Mouse (Mus musculus) cerebellum, adult 2 months (tissue): ENCODE results near the gene Tox4. TPM values are rescaled to one million over a fixed set of nuclear protein-coding genes. Genes with fewer than 3 reads are reported as not detected.

Source experiments
- DNase-seq, 2 experiments: peaks; one replicate each; pipeline ENCODE4 v3.0.0; 2021
- H3K27ac ChIP-seq: fragments of 200-500 bp; 2 replicates; pipeline ENCODE4 v1.5.1; 2012; ENCODE audit warnings: low read length, control low read depth, inconsistent platforms; ENCODE audit not compliant: insufficient read depth
- H3K27me3 ChIP-seq: fragments of 200-500 bp; 2 replicates; pipeline ENCODE4 v1.6.1; 2012; ENCODE audit warnings: inconsistent platforms, mild to moderate bottlenecking, low read length, moderate library complexity; ENCODE audit not compliant: control insufficient read depth, insufficient read depth
- H3K4me1 ChIP-seq: fragments of 200-500 bp; 2 replicates; pipeline ENCODE4 v1.6.1; 2011; ENCODE audit warnings: low read length; ENCODE audit not compliant: control insufficient read depth, insufficient read depth
- H3K4me3 ChIP-seq: fragments of 200-500 bp; replicated peaks from 2 replicates; pipeline ENCODE3; 2011; ENCODE audit warnings: mild to moderate bottlenecking, low read depth, low read length, control low read depth; ENCODE audit not compliant: insufficient read depth
- CTCF ChIP-seq: fragments of 200-500 bp; IDR thresholded peaks from 2 replicates; pipeline ENCODE4 v1.5.1; 2011; ENCODE audit warnings: low read depth, mild to moderate bottlenecking, control low read depth, low read length, moderate library complexity, borderline replicate concordance; ENCODE audit not compliant: insufficient read depth
- POLR2A ChIP-seq: fragments of 200-500 bp; IDR thresholded peaks from 2 replicates; pipeline ENCODE4 v1.6.1; 2011; ENCODE audit warnings: low read length, control low read depth, borderline replicate concordance; ENCODE audit not compliant: insufficient read depth
- WGBS: fragments of 180-500 bp; shearing (Covaris S2); methylation state at CpG from one replicate; pipeline ENCODE4 v1.1.7; 2018; 5-methylcytosine and 5-hydroxymethylcytosine counted together
- polyA plus RNA-seq: library from polyadenylated mRNA; depleted of rRNA; stranded (reverse); fragments of >200 nt; gene quantifications from 2 replicates; pipeline ENCODE4 v1.2.3, GENCODE M21; 2012

Tox4 gene
- polyA plus RNA-seq, 1 experiment: 40.2 TPM

DNA sequence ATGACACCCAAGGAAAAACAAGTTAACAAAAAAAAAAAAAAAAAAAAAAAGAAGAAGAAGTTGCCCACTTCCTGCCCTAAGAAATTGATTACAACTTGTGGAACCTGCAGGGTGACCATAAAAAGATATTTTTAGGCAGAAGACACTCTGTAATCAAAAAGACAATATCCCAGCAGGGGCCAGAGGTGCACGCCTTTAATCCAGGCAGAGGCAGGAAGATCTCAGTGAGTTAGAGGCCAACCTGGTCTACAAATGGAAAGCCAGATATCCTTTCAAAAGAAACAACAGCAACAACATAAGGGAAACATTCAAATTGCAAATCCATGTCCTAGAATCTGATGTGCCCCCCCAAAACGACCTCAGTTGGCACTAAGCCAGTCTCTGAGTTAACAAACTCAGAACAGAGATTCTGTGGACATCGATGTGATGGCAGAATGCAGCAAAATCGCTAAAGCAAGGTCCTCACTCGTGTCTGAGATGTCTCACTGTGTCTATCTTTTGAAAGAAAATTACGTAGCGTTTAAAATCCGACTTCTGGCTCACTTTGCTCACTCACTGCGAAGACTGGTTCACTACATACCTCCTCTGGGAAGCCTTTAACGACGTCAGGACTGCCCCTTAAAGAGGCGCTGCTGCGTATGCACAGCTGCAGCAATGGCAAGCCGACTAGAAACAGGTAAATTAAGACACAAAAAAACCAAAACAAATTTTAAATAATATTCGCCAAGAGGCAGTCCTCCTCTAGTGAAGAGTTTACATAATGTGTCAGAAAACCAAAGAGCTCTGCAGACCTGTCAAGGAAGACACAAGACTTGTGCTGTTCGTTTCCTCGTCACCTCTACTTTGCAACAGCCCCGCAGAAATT, 22.4 kb upstream of the Tox4 start:
- WGBS: 2% methylated on average over 18 of the region's 18 CpGs

DNA sequence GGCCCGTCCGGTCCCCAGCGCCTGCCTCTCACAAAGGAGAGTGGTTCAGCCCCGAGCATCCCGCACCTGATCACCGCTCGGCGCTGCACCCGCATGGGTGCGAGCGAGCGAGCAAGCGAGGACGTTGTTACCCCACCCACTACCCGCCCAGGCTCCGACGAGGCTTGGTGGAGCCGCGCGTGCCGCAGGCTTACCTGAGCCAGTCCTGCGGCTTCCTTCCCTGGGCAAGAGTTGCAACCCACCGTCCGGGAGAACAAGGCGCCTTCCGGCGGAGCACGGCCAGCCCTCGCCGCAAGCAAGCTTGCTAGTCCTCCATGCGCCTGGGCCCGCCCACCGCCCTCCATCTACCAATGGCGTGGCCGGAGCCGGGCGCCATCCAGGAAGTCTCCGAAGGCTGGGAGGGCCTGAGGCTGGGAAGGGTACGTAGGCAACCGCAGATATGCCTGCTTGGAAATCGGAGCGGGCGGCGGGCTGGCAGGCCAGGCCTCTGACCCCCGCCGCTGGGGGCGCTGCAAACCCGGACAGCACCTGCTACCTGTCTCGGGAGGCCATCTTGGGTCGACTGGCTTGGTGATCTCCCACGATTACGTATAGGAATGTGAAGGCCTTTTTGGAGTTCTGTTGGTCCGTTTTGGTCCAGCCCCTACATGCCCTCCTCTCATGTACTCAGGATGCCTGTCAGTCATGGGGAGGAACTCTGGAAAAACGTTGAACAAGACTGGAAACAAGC, 21.3 kb upstream of the Tox4 start, which contains the start of gene Chd8:
Gene Chd8, minus strand, starts transcription at position 297 of the 730 bp plus-strand sequence.
- Histone ChIP-seq H3K27ac (peak within 1 kb of the TSS; percentile 58; the same call in 1 of the 2 replicates), H3K4me3 (peak within 1 kb of the TSS; percentile 83), H3K4me1 (no peaks in the 10 kb centered on the region; the same call in 1 of the 2 replicates), H3K27me3 (no peaks in the 10 kb centered on the region)
- DNase-seq: peak; percentile 98 to 99
- WGBS: under 1% methylated on average over 54 of the region's 54 CpGs
- TF ChIP-seq POLR2A (peak; percentile 61; the same call in 1 of the 2 replicates), CTCF (peak; percentile 73)

More for the DNA sequence above, 22.4 kb upstream of the Tox4 start:
- H3K4me1 ChIP-seq: no peaks in the 10 kb centered on the region; the same call in 1 of the 2 replicates
- H3K27me3 ChIP-seq: no peaks in the 10 kb centered on the region
- H3K4me3 ChIP-seq: peak overlapping the region; percentile 83
- TF ChIP-seq CTCF (no peak), POLR2A (no peak)
- peak; percentile 18 to 22 for DNase-seq
- peak overlapping the region; percentile 58; the same call in 1 of the 2 replicates for H3K27ac ChIP-seq

DNA sequence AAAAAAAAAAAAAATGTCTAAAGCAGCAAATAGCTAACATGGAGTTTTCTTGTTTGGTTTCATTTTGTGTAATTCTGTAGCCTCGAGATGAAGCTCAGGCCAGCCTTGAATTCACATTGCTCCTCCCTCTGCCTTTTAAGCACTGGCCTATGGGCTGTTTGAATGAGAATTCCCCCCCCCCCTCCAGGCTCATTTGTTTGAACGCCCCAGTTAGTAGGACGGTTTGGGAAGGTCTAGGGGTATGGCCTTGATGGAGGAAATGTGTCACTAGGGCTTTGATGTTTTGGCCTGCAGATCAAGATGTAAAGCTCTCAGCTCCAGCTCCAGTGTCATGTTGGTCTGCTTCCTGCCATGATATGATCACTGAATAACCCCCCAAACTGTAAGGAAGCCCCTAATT, 6.2 kb upstream of the Tox4 start:
- H3K4me3 ChIP-seq: no peak overlapping the region
- TF ChIP-seq POLR2A (no peak), CTCF (no peak)
- no peaks in the 10 kb centered on the region for H3K27me3 ChIP-seq
- no peak for DNase-seq
- H3K4me1 ChIP-seq: no peaks in the 10 kb centered on the region
- 70% methylated on average over 3 of the region's 3 CpGs for WGBS
- no peak overlapping the region for H3K27ac ChIP-seq

DNA sequence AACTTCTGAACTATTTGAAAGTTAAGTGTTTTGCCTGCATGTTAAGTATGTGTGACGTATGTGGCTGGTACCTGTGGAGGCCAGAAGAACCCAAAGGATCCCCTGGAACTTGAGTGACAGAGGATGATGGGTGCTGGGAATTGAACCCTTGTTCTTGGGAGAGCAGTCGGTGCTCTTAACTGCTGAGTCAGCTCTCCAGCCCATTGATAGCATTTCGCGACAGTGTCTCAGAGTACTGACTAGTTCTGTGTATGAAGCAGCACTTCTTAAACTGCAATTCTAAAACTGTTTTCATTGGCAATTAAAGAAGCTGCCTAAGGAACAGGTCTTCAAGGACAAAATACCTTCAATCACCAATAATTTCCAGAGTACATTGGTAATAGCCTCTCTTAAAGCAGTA, 1.7 kb upstream of the Tox4 start:
- DNase-seq: no peak
- TF ChIP-seq CTCF (no peak), POLR2A (no peak)
- Histone ChIP-seq H3K4me3 (no peak overlapping the region), H3K4me1 (no peaks in the 10 kb centered on the region), H3K27me3 (no peaks in the 10 kb centered on the region), H3K27ac (no peak overlapping the region)
- WGBS: 92% methylated on average over 4 of the region's 4 CpGs

DNA sequence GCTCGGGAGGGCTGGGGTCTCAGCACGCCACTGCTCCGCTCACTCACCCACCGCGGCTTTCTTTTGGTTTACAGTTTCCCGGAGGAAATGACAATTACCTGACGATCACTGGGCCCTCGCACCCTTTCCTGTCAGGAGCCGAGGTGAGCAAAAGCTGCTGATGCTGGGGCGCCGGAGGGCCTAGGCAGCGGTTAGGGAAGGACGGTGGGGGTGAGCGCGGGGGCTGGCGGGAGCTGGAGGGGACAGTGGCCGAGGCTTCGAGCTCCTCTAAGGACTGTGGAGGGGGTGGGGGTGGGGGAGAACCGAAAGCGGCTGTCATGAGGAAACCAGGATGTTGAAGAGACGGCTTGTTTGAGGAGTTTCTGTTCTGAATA, 788 bp downstream of the Tox4 start:
- TF ChIP-seq CTCF (no peak), POLR2A (no peak)
- WGBS: under 1% methylated on average over 18 of the region's 21 CpGs

DNA sequence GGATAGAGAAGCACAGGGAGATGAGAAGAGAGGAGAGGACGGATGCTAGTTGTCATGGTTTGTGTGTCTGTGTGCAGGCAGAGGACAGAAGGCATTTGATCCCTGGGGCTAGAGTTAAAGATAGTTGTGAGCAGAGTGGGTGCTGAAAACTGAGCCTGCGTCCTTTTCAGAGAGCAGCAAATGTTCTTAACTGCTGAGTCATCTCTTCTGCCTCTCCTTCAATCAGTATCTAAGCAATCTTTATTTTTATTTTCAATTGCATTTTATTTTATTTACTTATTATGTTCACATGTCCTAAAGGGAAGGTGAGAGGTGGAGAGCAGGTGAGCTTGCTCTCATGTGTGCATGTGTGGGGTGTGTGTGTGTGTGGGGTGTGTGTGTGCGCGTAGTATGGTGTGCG, 4.7 kb downstream of the Tox4 start:
- H3K4me1 ChIP-seq: 0 out of 2 replicates have a peak, but pooled peaks cover 3% of the 10 kb centered on the region
- H3K27me3 ChIP-seq: no peaks in the 10 kb centered on the region
- WGBS: 90% methylated on average over 5 of the region's 5 CpGs
- no peak overlapping the region for H3K27ac ChIP-seq
- H3K4me3 ChIP-seq: no peak overlapping the region
- TF ChIP-seq POLR2A: no peak
- no peak for TF ChIP-seq CTCF
- DNase-seq: no peak

More for the DNA sequence above, 788 bp downstream of the Tox4 start:
- Histone ChIP-seq H3K27me3 (no peaks in the 10 kb centered on the region), H3K4me3 (peak overlapping the region; percentile 97), H3K27ac (no peak overlapping the region), H3K4me1 (0 out of 2 replicates have a peak, but pooled peaks cover 3% of the 10 kb centered on the region)
- DNase-seq: no peak

DNA sequence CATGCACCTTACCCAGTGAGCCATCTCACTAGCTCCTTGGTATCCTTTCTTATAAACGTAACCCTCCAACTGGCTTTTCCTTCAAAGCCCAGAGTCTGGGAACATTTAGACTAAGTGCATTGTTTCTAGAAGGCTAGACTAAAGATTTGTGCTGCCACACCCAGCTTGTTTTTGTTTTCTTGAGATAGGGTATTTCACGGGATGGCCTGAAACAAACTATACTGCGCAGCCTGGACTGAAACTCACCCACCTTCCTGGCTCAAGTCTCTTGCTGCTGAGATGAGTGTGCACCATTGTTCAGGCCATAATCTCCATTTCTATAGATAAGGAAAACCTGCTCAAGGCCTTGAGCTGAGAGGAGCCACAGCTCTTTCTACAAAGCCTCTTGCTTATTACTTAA, 5.2 kb downstream of the Tox4 start:
- WGBS: 88% methylated on average over 3 of the region's 3 CpGs
- TF ChIP-seq CTCF: no peak
- TF ChIP-seq POLR2A: no peak

More for the DNA sequence above, 5.2 kb downstream of the Tox4 start:
- no peak overlapping the region for H3K4me3 ChIP-seq
- no peak for DNase-seq
- no peak overlapping the region for H3K27ac ChIP-seq
- 0 out of 2 replicates have a peak, but pooled peaks cover 3% of the 10 kb centered on the region for H3K4me1 ChIP-seq
- H3K27me3 ChIP-seq: no peaks in the 10 kb centered on the region
